Mouse (Mus musculus): ENCODE data around the gene E030025P04Rik. TPM values are rescaled to one million over a fixed set of nuclear protein-coding genes. Genes with fewer than 3 reads are reported as not detected.

The E030025P04Rik gene
- polyA plus RNA-seq (2016; fragmentation: Nextera tagmentation; extraction: Ambion mirVana): not detected in 2 replicates

- H3K27me3 ChIP-seq (replicated peaks): no peaks in the 10 kb centered on the region
- H3K9ac ChIP-seq: no peak within 1 kb of the TSS
- H3K9me3 ChIP-seq (replicated peaks): no peaks in the 10 kb centered on the region
- ATAC-seq: no peak
- H3K27ac ChIP-seq: no peak within 1 kb of the TSS
- H3K4me3 ChIP-seq: no peak within 1 kb of the TSS
- H3K4me1 ChIP-seq: no peaks in the 10 kb centered on the region
- 38% methylated on average over 4 of the region's 4 CpGs for WGBS (ENCODE audit: insufficient replicate concordance)
- H3K36me3 ChIP-seq: no peaks in the 10 kb centered on the region
- H3K4me2 ChIP-seq: no peak within 1 kb of the TSS
These were observed at the start of gene E030025P04Rik for GRCm38 (mm10) chr11:109144236-109144635. Gene E030025P04Rik, minus strand, starts transcription at chr11:109144369.

DNA sequence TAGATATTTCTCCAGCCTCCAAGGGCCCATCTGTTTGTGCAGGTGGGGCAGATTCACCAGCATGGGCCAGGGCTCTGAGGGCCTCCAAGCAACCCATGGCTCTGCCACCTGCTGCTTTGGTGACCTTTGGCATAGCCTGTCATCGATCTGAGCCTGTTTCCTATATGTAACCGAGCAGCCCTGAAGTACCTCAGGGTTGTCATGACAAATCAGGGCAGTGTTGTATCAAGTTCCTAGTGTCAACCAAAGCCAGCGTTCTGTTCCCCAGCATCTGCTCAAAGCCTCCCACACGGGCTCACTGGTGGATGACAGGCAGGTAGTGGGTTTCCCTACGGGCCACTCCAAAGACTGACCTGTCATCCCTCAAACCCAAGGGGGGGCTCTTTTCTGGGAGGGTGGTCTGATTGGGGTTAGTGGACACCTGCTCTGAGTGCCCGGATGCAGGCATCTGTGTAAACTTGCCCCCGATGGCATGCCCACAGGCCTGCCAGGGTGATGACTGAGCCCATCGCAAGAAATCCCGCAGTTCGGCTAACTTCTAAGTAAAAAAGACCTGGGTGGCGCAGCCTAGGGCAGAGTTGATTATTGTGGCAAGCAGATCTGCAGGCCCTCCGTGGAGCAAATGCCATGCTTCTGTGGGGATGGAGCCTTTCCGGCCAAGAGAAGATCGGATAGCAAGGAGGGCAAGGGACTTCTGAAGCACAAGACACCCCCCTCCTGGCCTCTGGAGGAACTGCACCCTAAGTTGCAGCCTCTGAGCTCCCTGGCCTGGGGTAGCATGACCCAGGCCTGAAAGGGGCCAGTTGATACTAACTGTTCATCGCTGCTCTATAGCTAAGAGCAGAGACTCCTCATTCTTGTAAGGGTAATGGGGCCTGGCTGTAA, 48.7 kb upstream of the E030025P04Rik start:
- ATAC-seq: no peak

GRCm38 (mm10) chr11:109188235-109188634, 44.1 kb upstream of the E030025P04Rik start:
- H3K4me1 ChIP-seq: no peaks in the 10 kb centered on the region
- H3K27me3 ChIP-seq (replicated peaks): no peaks in the 10 kb centered on the region
- no peaks in the 10 kb centered on the region for H3K36me3 ChIP-seq
- 78% methylated on average over 5 of the region's 5 CpGs for WGBS (ENCODE audit: insufficient replicate concordance)
- H3K4me3 ChIP-seq: no peak overlapping the region
- H3K9ac ChIP-seq: no peak overlapping the region
- no peaks in the 10 kb centered on the region for H3K9me3 ChIP-seq (replicated peaks)
- H3K4me2 ChIP-seq: no peak overlapping the region
- ATAC-seq: no peak
- H3K27ac ChIP-seq: no peak overlapping the region

More for the DNA sequence above, 48.7 kb upstream of the E030025P04Rik start:
- Histone ChIP-seq H3K27me3 (replicated peaks) (no peaks in the 10 kb centered on the region), H3K4me2 (no peak overlapping the region), H3K4me3 (no peak overlapping the region), H3K36me3 (no peaks in the 10 kb centered on the region), H3K4me1 (no peaks in the 10 kb centered on the region), H3K9ac (no peak overlapping the region), H3K27ac (no peak overlapping the region), H3K9me3 (replicated peaks) (no peaks in the 10 kb centered on the region)
- 48% methylated on average over 15 of the region's 15 CpGs for WGBS (ENCODE audit: insufficient replicate concordance)

GRCm38 (mm10) chr11:109187631-109188184, 43.5 kb upstream of the E030025P04Rik start:
- Histone ChIP-seq H3K9ac (no peak overlapping the region), H3K4me2 (no peak overlapping the region), H3K9me3 (replicated peaks) (no peaks in the 10 kb centered on the region), H3K27me3 (replicated peaks) (no peaks in the 10 kb centered on the region), H3K4me1 (no peaks in the 10 kb centered on the region), H3K27ac (no peak overlapping the region), H3K4me3 (no peak overlapping the region), H3K36me3 (no peaks in the 10 kb centered on the region)
- WGBS (ENCODE audit: insufficient replicate concordance): 60% methylated on average over 6 of the region's 6 CpGs
- no peak for ATAC-seq

DNA sequence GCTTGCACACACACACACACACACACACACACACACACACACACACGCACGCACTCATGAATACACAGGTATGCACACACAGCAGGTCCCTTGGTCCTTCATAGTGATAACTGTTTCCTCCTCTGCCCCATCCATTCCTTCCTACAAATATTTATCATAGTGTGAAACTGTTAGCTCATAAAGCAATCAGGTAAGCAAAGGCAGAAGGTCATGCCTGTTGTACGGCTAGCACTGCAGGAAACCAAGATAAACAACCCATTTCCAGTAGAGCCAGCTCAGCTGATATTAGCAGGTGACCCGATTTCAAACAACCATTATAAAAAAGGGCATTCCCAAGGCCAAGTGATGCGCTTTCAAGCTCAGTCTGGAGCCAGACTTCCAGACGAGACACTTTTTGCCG, 36.9 kb upstream of the E030025P04Rik start:
- H3K9me3 ChIP-seq (replicated peaks): no peaks in the 10 kb centered on the region
- H3K27me3 ChIP-seq (replicated peaks): no peaks in the 10 kb centered on the region
- no peak overlapping the region for H3K4me2 ChIP-seq
- no peak for ATAC-seq
- H3K4me3 ChIP-seq: no peak overlapping the region
- WGBS (ENCODE audit: insufficient replicate concordance): 67% methylated on average over 7 of the region's 7 CpGs
- H3K9ac ChIP-seq: no peak overlapping the region
- H3K27ac ChIP-seq: no peak overlapping the region
- H3K4me1 ChIP-seq: no peaks in the 10 kb centered on the region
- H3K36me3 ChIP-seq: no peaks in the 10 kb centered on the region

- H3K27ac ChIP-seq: no peak overlapping the region
- 66% methylated on average over 11 of the region's 11 CpGs for WGBS (ENCODE audit: insufficient replicate concordance)
- no peak for ATAC-seq
These were observed 36.1 kb upstream of the E030025P04Rik start for GRCm38 (mm10) chr11:109180290-109180689.

DNA sequence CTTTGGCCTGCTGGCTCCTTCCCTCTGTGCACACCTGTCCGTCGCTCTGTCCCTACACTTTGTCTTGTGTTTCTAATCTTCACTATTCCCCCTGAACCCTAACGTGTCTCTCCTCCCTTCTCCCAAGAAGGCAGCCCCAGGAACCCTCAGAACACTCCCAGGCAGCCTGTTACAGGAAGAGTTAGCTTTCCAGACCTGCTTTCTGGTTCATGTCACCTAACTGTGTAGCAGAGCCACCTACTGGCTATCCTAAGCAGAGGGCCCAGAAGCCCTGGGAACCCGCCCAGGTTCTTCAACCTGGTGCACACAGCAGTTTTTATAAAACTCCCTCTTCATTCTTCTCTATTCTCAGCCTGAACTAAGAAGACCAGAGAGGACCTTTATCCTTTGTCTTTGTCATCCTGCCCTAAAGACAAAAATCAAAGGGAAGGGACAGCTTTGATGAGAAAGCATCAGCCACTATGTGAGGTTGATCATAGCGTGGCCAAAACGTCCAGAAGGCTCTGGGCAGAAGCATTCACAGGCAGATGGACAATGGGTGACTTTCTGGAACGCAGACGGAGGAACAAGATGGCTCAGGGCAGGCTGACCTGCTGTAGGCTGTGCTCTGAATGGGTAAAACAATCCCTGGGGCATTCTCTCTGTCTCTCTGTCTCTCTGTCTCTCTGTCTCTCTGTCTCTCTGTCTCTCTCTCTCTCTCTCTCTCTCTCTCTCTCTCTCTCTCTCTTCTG, 34.8 kb upstream of the E030025P04Rik start:
- Histone ChIP-seq H3K27ac (no peak overlapping the region), H3K4me2 (no peak overlapping the region), H3K27me3 (replicated peaks) (no peaks in the 10 kb centered on the region), H3K9me3 (replicated peaks) (no peaks in the 10 kb centered on the region), H3K9ac (no peak overlapping the region), H3K36me3 (no peaks in the 10 kb centered on the region), H3K4me1 (no peaks in the 10 kb centered on the region), H3K4me3 (no peak overlapping the region)
- 46% methylated on average over 8 of the region's 8 CpGs for WGBS (ENCODE audit: insufficient replicate concordance)
- ATAC-seq: no peak

More at GRCm38 (mm10) chr11:109180290-109180689, 36.1 kb upstream of the E030025P04Rik start:
- H3K4me3 ChIP-seq: no peak overlapping the region
- H3K9ac ChIP-seq: no peak overlapping the region
- H3K9me3 ChIP-seq (replicated peaks): no peaks in the 10 kb centered on the region
- H3K4me1 ChIP-seq: no peaks in the 10 kb centered on the region
- no peaks in the 10 kb centered on the region for H3K27me3 ChIP-seq (replicated peaks)
- no peaks in the 10 kb centered on the region for H3K36me3 ChIP-seq
- H3K4me2 ChIP-seq: no peak overlapping the region

GRCm38 (mm10) chr11:109175376-109175969, 31.3 kb upstream of the E030025P04Rik start:
- H3K9ac ChIP-seq: no peak overlapping the region
- no peak overlapping the region for H3K27ac ChIP-seq
- no peaks in the 10 kb centered on the region for H3K4me1 ChIP-seq
- no peaks in the 10 kb centered on the region for H3K27me3 ChIP-seq (replicated peaks)
- H3K36me3 ChIP-seq: no peaks in the 10 kb centered on the region
- no peak for ATAC-seq
- no peak overlapping the region for H3K4me3 ChIP-seq
- WGBS (ENCODE audit: insufficient replicate concordance): 74% methylated on average over 8 of the region's 8 CpGs
- peaks cover 19% of the 10 kb centered on the region for H3K9me3 ChIP-seq (replicated peaks)
- H3K4me2 ChIP-seq: no peak overlapping the region

GRCm38 (mm10) chr11:109172224-109172623, 28.1 kb upstream of the E030025P04Rik start:
- ATAC-seq: no peak
- Histone ChIP-seq H3K4me1 (no peaks in the 10 kb centered on the region), H3K4me2 (no peak overlapping the region), H3K27me3 (replicated peaks) (0 out of 2 replicates have a peak, but pooled peaks cover 3% of the 10 kb centered on the region), H3K27ac (no peak overlapping the region), H3K4me3 (no peak overlapping the region), H3K9me3 (replicated peaks) (peaks cover 33% of the 10 kb centered on the region), H3K9ac (no peak overlapping the region), H3K36me3 (no peaks in the 10 kb centered on the region)
- WGBS (ENCODE audit: insufficient replicate concordance): 63% methylated on average over 1 of the region's 1 CpGs

- H3K4me2 ChIP-seq: no peak overlapping the region
- H3K27me3 ChIP-seq (replicated peaks): 0 out of 2 replicates have a peak, but pooled peaks cover 3% of the 10 kb centered on the region
- no peak for ATAC-seq
- H3K36me3 ChIP-seq: no peaks in the 10 kb centered on the region
- H3K4me3 ChIP-seq: no peak overlapping the region
- no peak overlapping the region for H3K9ac ChIP-seq
- 77% methylated on average over 6 of the region's 6 CpGs for WGBS (ENCODE audit: insufficient replicate concordance)
- H3K9me3 ChIP-seq (replicated peaks): peaks cover 40% of the 10 kb centered on the region
- no peak overlapping the region for H3K27ac ChIP-seq
- H3K4me1 ChIP-seq: no peaks in the 10 kb centered on the region
These were observed 26.6 kb upstream of the E030025P04Rik start for GRCm38 (mm10) chr11:109170771-109171170.

- Histone ChIP-seq H3K4me1 (no peaks in the 10 kb centered on the region), H3K36me3 (no peaks in the 10 kb centered on the region), H3K9ac (no peak overlapping the region), H3K27ac (no peak overlapping the region), H3K9me3 (replicated peaks) (no peaks in the 10 kb centered on the region), H3K27me3 (replicated peaks) (no peaks in the 10 kb centered on the region), H3K4me2 (no peak overlapping the region), H3K4me3 (no peak overlapping the region)
- WGBS (ENCODE audit: insufficient replicate concordance): 51% methylated on average over 5 of the region's 5 CpGs
- ATAC-seq: no peak
These were observed 13.5 kb upstream of the E030025P04Rik start for GRCm38 (mm10) chr11:109157694-109158093.

Data from liver, embryonic 12.5 days (tissue).